Mouse (Mus musculus) heart, embryonic 14.5 days (tissue): ENCODE measurements around the gene Mrgbp. TPM values are rescaled to one million over a fixed set of nuclear protein-coding genes. Genes with fewer than 3 reads are reported as not detected.

ENCODE experiments used
- ATAC-seq: fragments of 200-750 bp; cut with Nextera tagmentation; 2 replicates; pipeline ENCODE4 v1.8.0; 2017; ENCODE audit warnings: low read depth, moderate TSS enrichment; ENCODE audit not compliant: insufficient number of reproducible peaks, insufficient read depth, low FRiP score
- H3K27ac ChIP-seq, 2 experiments: fragments of 200-500 bp in 1 of 2; fragments of 300-500 bp in 1 of 2; sonication (generic) in 1 of 2; replicated peaks in 1 of 2; 2 replicates each; pipeline ENCODE4 v1.5.1; 2012 to 2014; ENCODE audit warnings: low read depth in 2 of 2, low read length in 2 of 2, control low read depth in 1 of 2, mild to moderate bottlenecking in 1 of 2, mixed read lengths in 1 of 2; ENCODE audit not compliant: control insufficient read depth in 1 of 2, insufficient read depth in 1 of 2
- H3K27me3 ChIP-seq: fragments of 300-500 bp; sonication (generic); 2 replicates; pipeline ENCODE4 v1.6.1; 2014; ENCODE audit warnings: mild to moderate bottlenecking, low read length, control low read depth; ENCODE audit not compliant: control insufficient read depth, insufficient read depth
- H3K36me3 ChIP-seq: fragments of 300-500 bp; sonication (generic); 2 replicates; pipeline ENCODE4 v1.6.1; 2014; ENCODE audit warnings: mild to moderate bottlenecking, control low read depth, low read length, mixed read lengths; ENCODE audit not compliant: control insufficient read depth, insufficient read depth
- H3K4me1 ChIP-seq, 2 experiments: fragments of 200-500 bp in 1 of 2; fragments of 300-500 bp in 1 of 2; sonication (generic) in 1 of 2; 2 replicates each; pipeline ENCODE4 v1.6.1; 2012 to 2014; ENCODE audit warnings: low read length in 2 of 2, control low read depth in 1 of 2, mixed read lengths in 1 of 2; ENCODE audit not compliant: control insufficient read depth in 2 of 2, insufficient read depth in 2 of 2
- H3K4me2 ChIP-seq: fragments of 300-500 bp; sonication (generic); 2 replicates; pipeline ENCODE4 v1.6.1; 2014; ENCODE audit warnings: mild to moderate bottlenecking, low read length
- H3K4me3 ChIP-seq, 2 experiments: fragments of 200-500 bp in 1 of 2; fragments of 300-500 bp in 1 of 2; sonication (generic) in 1 of 2; 2 replicates each; pipeline ENCODE4 v1.5.1; 2012 to 2014; ENCODE audit warnings: low read length in 2 of 2, mild to moderate bottlenecking in 2 of 2, control low read depth in 1 of 2, low read depth in 1 of 2, moderate library complexity in 1 of 2; ENCODE audit not compliant: control insufficient read depth in 1 of 2, insufficient read depth in 1 of 2
- H3K9ac ChIP-seq: fragments of 300-500 bp; sonication (generic); 2 replicates; pipeline ENCODE4 v1.6.1; 2014; ENCODE audit warnings: mild to moderate bottlenecking, low read length
- H3K9me3 ChIP-seq: fragments of 300-500 bp; sonication (generic); 2 replicates; pipeline ENCODE4 v1.6.1; 2016; ENCODE audit warnings: low read length, control low read depth; ENCODE audit not compliant: control insufficient read depth
- WGBS: fragments of 180-500 bp; shearing (Covaris S2); extraction: QIAGEN DNeasy Blood & Tissue Kit; methylation state at CpG from one replicate; pipeline ENCODE4 v1.1.7; 2014; 5-methylcytosine and 5-hydroxymethylcytosine counted together
- polyA plus RNA-seq: library from polyadenylated mRNA; unstranded; fragments of >200 nt; fragmentation: Nextera tagmentation; extraction: Ambion mirVana; gene quantifications from 2 replicates; pipeline ENCODE4 v1.2.1, GENCODE M21; 2014

The Mrgbp gene
- polyA plus RNA-seq, 1 experiment from 2014 or later: 24.4 TPM

DNA sequence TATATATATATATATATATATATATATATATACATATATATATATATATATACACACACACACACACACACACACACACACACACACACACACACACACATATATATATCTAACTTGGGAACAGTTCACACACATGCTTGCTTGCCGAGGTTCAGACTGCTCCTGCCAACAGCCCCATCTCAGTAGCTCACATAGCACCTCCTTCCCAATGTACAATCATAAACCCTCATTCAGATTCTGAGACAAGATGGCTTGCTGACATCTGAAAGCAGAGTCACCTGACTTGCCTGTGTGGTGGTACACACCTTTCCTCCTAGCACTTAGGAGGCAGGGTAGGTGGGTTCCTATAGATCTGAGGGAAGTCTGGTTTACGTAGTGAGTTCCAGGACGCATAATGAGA is 28.8 kb upstream of the Mrgbp start:
- 71% methylated on average over 3 of the region's 3 CpGs for WGBS
- Histone ChIP-seq H3K27me3 (no peaks in the 10 kb centered on the region), H3K4me1 (no peaks in the 10 kb centered on the region), H3K4me3 (no peak overlapping the region), H3K4me2 (no peak overlapping the region), H3K9me3 (no peaks in the 10 kb centered on the region), H3K36me3 (no peaks in the 10 kb centered on the region), H3K9ac (no peak overlapping the region), H3K27ac (no peak overlapping the region)
- no peak for ATAC-seq

DNA sequence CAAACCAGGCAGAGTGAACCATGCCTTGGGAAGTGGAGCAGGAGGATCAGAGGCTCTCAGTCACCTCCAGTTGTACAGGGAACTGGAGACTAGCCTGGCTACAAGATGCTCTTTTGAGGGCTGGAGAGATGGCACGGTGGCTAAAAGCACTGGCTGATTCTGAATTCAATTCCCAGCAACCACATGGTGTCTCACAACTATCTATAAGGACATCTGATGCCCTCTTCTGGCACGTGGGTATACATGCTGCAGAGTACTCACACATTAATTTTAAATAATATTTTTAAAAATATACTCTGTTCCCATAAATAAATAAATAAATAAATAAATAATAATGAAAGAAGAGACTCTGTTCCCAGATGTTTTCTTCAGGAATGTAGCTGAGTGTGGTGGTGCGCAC is 25.9 kb upstream of the Mrgbp start:
- no peaks in the 10 kb centered on the region for H3K27me3 ChIP-seq
- H3K4me2 ChIP-seq: no peak overlapping the region
- ATAC-seq: no peak
- H3K27ac ChIP-seq: no peak overlapping the region
- 0 out of 2 replicates have a peak, but pooled peaks cover 3% of the 10 kb centered on the region for H3K9me3 ChIP-seq
- no peaks in the 10 kb centered on the region for H3K4me1 ChIP-seq
- no peak overlapping the region for H3K9ac ChIP-seq
- 47% methylated on average over 3 of the region's 3 CpGs for WGBS
- H3K4me3 ChIP-seq: no peak overlapping the region
- no peaks in the 10 kb centered on the region for H3K36me3 ChIP-seq

DNA sequence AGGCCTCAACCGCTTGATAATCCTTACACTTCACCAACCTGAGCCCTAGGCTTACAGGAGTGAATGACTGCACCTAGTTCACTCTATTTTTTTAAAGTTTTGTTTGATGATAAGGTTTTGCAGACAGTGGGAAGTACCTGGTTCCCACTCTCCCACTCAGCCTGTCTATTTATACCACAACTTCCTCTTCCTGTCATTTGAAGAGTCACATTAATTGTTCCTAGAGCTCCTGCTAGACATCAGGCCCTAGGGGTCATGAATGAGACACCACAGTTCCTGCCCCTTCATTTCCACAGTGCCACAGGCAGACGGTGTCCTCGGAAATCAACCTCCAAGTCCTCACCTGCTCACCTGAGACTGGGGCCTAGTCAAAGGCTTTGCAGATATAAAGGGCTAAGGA is 24.6 kb upstream of the Mrgbp start:
- H3K4me1 ChIP-seq: no peaks in the 10 kb centered on the region
- H3K9me3 ChIP-seq: 0 out of 2 replicates have a peak, but pooled peaks cover 3% of the 10 kb centered on the region
- H3K9ac ChIP-seq: no peak overlapping the region
- WGBS: 61% methylated on average over 3 of the region's 3 CpGs
- H3K27ac ChIP-seq: no peak overlapping the region
- no peak for ATAC-seq
- no peak overlapping the region for H3K4me2 ChIP-seq
- H3K36me3 ChIP-seq: no peaks in the 10 kb centered on the region
- no peak overlapping the region for H3K4me3 ChIP-seq
- H3K27me3 ChIP-seq: no peaks in the 10 kb centered on the region

DNA sequence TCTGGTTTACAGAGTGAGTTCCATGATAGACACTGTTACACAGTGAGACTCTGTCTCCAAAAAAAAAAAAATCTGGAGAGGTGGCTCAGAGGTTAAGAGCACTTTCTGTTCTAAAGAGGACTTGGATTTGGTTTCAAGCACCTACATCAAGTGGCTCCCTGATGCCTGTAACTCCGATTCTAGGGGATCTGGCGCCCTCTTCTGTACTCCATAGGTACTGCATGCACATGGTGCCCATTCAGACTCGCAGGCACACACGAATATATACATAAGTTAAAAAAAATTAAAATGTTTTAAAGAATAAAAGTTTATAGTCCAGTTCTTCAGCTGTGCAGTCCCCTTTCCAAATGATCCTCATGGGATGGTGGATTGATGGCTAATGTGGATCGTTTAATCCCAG is 20.9 kb upstream of the Mrgbp start:
- Histone ChIP-seq H3K27ac (no peak overlapping the region), H3K4me1 (no peaks in the 10 kb centered on the region)
- 50% methylated on average over 5 of the region's 5 CpGs for WGBS

DNA sequence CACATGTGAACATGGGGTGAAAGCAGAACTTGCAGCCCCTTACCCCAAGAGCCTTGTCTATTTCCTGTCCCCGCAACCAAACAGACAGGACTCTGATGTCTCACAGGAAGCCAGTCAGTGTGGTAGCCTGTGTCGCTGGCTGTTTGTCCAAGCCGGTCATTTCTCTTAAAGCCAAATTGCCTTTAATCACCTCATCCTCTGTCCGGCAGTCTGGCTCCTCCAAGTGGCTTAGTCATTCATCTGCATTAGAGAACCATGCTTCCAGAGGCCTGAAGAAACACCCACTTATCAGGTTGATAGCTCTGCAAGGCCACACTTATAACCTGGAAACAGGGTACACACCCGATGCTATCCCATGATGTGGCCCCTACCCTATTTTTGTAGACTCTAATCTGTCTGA is 19.0 kb upstream of the Mrgbp start:
- Histone ChIP-seq H3K9ac (no peak overlapping the region), H3K4me3 (no peak overlapping the region), H3K27me3 (no peaks in the 10 kb centered on the region), H3K4me1 (no peaks in the 10 kb centered on the region), H3K36me3 (no peaks in the 10 kb centered on the region), H3K27ac (no peak overlapping the region), H3K4me2 (no peak overlapping the region), H3K9me3 (0 out of 2 replicates have a peak, but pooled peaks cover 3% of the 10 kb centered on the region)
- WGBS: 54% methylated on average over 5 of the region's 5 CpGs
- ATAC-seq: no peak

More for the DNA sequence above, 20.9 kb upstream of the Mrgbp start:
- Histone ChIP-seq H3K36me3 (no peaks in the 10 kb centered on the region), H3K9ac (no peak overlapping the region), H3K4me2 (no peak overlapping the region), H3K9me3 (0 out of 2 replicates have a peak, but pooled peaks cover 3% of the 10 kb centered on the region), H3K27me3 (no peaks in the 10 kb centered on the region), H3K4me3 (no peak overlapping the region)
- no peak for ATAC-seq

DNA sequence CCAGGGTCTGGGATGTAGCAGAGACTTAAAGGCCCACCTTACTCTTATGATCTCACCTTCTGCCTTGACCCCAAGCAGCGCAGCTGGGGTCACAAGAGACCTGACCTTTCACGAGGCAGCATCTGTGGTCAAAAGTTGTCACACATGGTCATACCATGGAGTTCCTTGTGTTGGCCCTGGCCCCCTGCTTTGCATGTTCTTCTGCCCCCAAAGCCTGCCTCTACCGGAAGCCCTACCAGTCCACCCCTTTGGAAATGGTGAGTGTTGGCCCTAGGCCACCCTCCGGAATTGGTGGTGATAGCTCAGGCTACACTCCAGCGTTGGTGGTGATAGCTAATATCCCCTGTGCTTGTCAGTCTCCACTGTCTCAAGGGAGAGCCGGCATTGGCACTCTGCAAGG is 17.8 kb upstream of the Mrgbp start:
- H3K27me3 ChIP-seq: no peaks in the 10 kb centered on the region
- no peak overlapping the region for H3K4me3 ChIP-seq
- H3K9ac ChIP-seq: no peak overlapping the region
- ATAC-seq: no peak
- H3K27ac ChIP-seq: no peak overlapping the region
- no peaks in the 10 kb centered on the region for H3K36me3 ChIP-seq
- no peak overlapping the region for H3K4me2 ChIP-seq
- WGBS: 53% methylated on average over 6 of the region's 6 CpGs
- H3K9me3 ChIP-seq: 0 out of 2 replicates have a peak, but pooled peaks cover 3% of the 10 kb centered on the region
- H3K4me1 ChIP-seq: no peaks in the 10 kb centered on the region

DNA sequence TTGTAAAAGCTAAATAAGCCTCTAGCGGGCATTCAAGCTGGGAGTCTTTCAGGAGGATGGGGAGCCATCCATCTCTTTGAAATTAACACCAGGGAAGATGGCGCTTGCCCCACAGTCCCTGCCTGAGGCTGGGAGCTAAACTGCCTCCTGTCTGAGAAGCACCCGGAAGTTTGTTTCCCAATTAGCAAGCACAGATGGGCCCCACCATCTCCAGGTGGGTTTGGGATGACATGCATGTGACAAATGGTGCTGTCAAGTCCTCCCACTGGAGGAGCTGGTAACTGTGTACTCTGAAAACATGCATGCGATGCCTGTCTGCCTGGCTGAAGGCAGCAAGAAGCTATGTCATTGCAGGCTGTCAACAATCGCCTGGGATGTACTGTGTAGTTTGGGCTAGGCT is 17.3 kb upstream of the Mrgbp start:
- 0 out of 2 replicates have a peak, but pooled peaks cover 3% of the 10 kb centered on the region for H3K9me3 ChIP-seq
- no peak for ATAC-seq
- no peak overlapping the region for H3K4me2 ChIP-seq
- no peak overlapping the region for H3K9ac ChIP-seq
- H3K27ac ChIP-seq: no peak overlapping the region
- H3K27me3 ChIP-seq: no peaks in the 10 kb centered on the region
- H3K4me1 ChIP-seq: peaks cover 3% of the 10 kb centered on the region in 2 experiments
- no peaks in the 10 kb centered on the region for H3K36me3 ChIP-seq
- H3K4me3 ChIP-seq: no peak overlapping the region
- 38% methylated on average over 5 of the region's 5 CpGs for WGBS

DNA sequence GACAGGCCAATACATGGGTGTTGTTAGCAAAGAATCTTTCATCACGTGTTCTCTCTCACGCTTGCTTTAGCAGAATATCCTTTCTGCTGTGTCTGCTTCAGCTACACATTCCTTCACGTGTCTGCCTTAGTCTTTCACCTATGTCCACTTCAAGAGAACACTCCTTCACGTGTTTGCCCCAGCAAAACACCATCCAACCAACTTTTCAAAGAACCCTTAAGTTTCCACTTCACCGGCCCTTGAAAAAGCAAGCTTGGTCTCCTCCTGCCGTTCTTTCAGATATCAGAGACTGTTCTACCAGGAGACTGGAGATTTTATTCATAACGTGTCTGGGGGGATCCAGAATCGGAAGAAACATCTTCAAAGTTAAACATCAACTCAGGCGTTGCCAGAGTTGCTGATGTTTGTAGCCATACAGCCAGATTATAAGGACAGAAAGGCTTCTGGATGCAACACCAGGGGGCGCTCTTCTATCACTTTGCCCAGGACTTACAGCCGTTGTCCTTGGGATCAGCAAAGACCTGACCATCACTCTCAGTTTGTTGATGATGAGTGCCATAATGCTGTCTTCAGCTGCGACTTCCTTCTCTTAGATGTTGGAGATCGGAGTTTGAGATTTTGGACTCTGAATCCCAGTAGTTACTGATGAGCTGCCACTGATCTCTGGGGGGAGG is 14.7 kb upstream of the Mrgbp start:
- Histone ChIP-seq H3K9me3 (no peaks in the 10 kb centered on the region), H3K27ac (no peak overlapping the region), H3K4me2 (no peak overlapping the region), H3K4me3 (no peak overlapping the region), H3K36me3 (no peaks in the 10 kb centered on the region), H3K9ac (no peak overlapping the region), H3K4me1 (peaks cover 11% of the 10 kb centered on the region in 2 experiments), H3K27me3 (no peaks in the 10 kb centered on the region)
- no peak for ATAC-seq
- 36% methylated on average over 13 of the region's 13 CpGs for WGBS
